Mouse (Mus musculus) heart, postnatal 0 days (tissue): ENCODE measurements at regions not wholly inside any gene's neighbourhood (a gene's known extent, or its start where the extent isn't known, plus 50 kb on each side); places are given as distances from the start of the nearest gene placed in this dataset.

Source experiments
- ATAC-seq: fragments of 200-750 bp; cut with Nextera tagmentation; 2 replicates; pipeline ENCODE4 v1.8.0; 2017; ENCODE audit warnings: low read depth, moderate number of reproducible peaks, moderate library complexity; ENCODE audit not compliant: insufficient read depth
- DNase-seq: peaks from one replicate; pipeline ENCODE4 v3.0.0-alpha.2; 2016; ENCODE audit warnings: low spot score
- H3K27ac ChIP-seq: fragments of 300-500 bp; sonication (generic); 2 replicates; pipeline ENCODE4 v1.5.1; 2014; ENCODE audit warnings: low read depth, mild to moderate bottlenecking
- H3K27me3 ChIP-seq: fragments of 300-500 bp; sonication (generic); 2 replicates; pipeline ENCODE4 v1.6.1; 2014; ENCODE audit warnings: low read length, mixed read lengths; ENCODE audit not compliant: control insufficient read depth, insufficient read depth
- H3K36me3 ChIP-seq: fragments of 300-500 bp; sonication (generic); replicated peaks from 2 replicates; pipeline ENCODE4 v1.6.1; 2014; ENCODE audit warnings: low read length, mixed read lengths; ENCODE audit not compliant: control insufficient read depth, insufficient read depth
- H3K4me1 ChIP-seq: fragments of 300-500 bp; sonication (generic); 2 replicates; pipeline ENCODE4 v1.6.1; 2014; ENCODE audit warnings: antibody characterized with exemption; ENCODE audit not compliant: control insufficient read depth, insufficient read depth
- H3K4me2 ChIP-seq: fragments of 300-500 bp; sonication (generic); 2 replicates; pipeline ENCODE4 v1.6.1; 2014; ENCODE audit warnings: low read depth, mild to moderate bottlenecking, low read length, moderate library complexity
- H3K4me3 ChIP-seq: fragments of 300-500 bp; sonication (generic); 2 replicates; pipeline ENCODE4 v1.5.1; 2014; ENCODE audit warnings: low read depth, low read length
- H3K9ac ChIP-seq: fragments of 300-500 bp; sonication (generic); replicated peaks from 2 replicates; pipeline ENCODE4 v1.6.1; 2014; ENCODE audit warnings: low read depth, low read length, mixed read lengths
- H3K9me3 ChIP-seq: fragments of 300-500 bp; sonication (generic); replicated peaks from 2 replicates; pipeline ENCODE4 v1.6.1; 2016; ENCODE audit warnings: low read length; ENCODE audit not compliant: control insufficient read depth
- CTCF ChIP-seq: IDR thresholded peaks from 2 replicates; pipeline ENCODE4 v1.5.1; 2016; ENCODE audit warnings: antibody characterized with exemption, control low read depth, low read depth
- EP300 ChIP-seq: IDR thresholded peaks from 2 replicates; pipeline ENCODE4 v1.6.1; 2016; ENCODE audit warnings: antibody characterized with exemption, low read depth
- WGBS: fragments of 180-500 bp; shearing (Covaris S2); extraction: QIAGEN DNeasy Blood & Tissue Kit; methylation state at CpG from one replicate; pipeline ENCODE4 v1.1.7; 2014; 5-methylcytosine and 5-hydroxymethylcytosine counted together

DNA sequence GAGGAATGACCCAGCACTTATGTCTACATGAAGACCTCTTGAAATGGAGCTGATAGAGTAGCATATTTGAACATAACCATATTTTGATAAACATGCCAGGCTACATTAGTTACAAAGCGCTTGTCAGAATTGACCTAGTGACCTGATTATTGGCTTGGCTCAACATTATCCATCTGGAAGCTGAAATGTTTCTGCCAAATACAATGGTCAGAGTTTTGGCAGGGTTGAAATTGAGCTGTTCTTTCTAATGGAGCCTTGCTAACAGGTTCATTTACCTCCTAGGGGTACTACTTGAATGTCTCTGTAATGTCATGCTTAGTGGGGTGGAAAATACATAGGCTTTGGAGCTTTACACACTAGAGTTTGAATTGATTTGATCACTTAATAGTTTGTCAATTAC lies 1163.5 kb downstream of the Cdh11 start:
- no peak overlapping the region for H3K4me3 ChIP-seq
- ATAC-seq (no peak), DNase-seq (no peak)
- no peaks in the 10 kb centered on the region for H3K36me3 ChIP-seq
- H3K9ac ChIP-seq, result no peak overlapping the region
- 47% methylated on average over 1 of the region's 1 CpGs for WGBS
- H3K27me3 ChIP-seq, result no peaks in the 10 kb centered on the region
- no peaks in the 10 kb centered on the region for H3K9me3 ChIP-seq
- H3K4me2 ChIP-seq, result no peak overlapping the region
- H3K4me1 ChIP-seq, result no peaks in the 10 kb centered on the region
- no peak overlapping the region for H3K27ac ChIP-seq
- TF ChIP-seq CTCF (no peak), EP300 (no peak)

GRCm38 (mm10) chr8:101591115-101591514 lies 1194.3 kb downstream of the Cdh11 start:
- Histone ChIP-seq H3K4me2 (no peak overlapping the region), H3K9ac (no peak overlapping the region), H3K9me3 (no peaks in the 10 kb centered on the region), H3K4me3 (no peak overlapping the region), H3K36me3 (no peaks in the 10 kb centered on the region), H3K27ac (no peak overlapping the region), H3K27me3 (no peaks in the 10 kb centered on the region), H3K4me1 (no peaks in the 10 kb centered on the region)
- no peak for TF ChIP-seq EP300
- TF ChIP-seq CTCF, result no peak
- ATAC-seq (no peak), DNase-seq (no peak)

- 77% methylated on average over 3 of the region's 3 CpGs for WGBS
- H3K9ac ChIP-seq, result no peak overlapping the region
- TF ChIP-seq CTCF, result no peak
- no peak for TF ChIP-seq EP300
- no peak overlapping the region for H3K4me2 ChIP-seq
- ATAC-seq, result no peak
- H3K9me3 ChIP-seq, result no peaks in the 10 kb centered on the region
- no peaks in the 10 kb centered on the region for H3K4me1 ChIP-seq
- H3K36me3 ChIP-seq, result no peaks in the 10 kb centered on the region
- no peaks in the 10 kb centered on the region for H3K27me3 ChIP-seq
- H3K4me3 ChIP-seq, result no peak overlapping the region
- H3K27ac ChIP-seq, result no peak overlapping the region
- no peak for DNase-seq
Observed at GRCm38 (mm10) chr8:101590639-101591038, 1194.8 kb downstream of the Cdh11 start.

GRCm38 (mm10) chr8:101564447-101564846 lies 1221.0 kb downstream of the Cdh11 start:
- H3K9me3 ChIP-seq, result no peaks in the 10 kb centered on the region
- H3K4me1 ChIP-seq, result no peaks in the 10 kb centered on the region
- no peaks in the 10 kb centered on the region for H3K36me3 ChIP-seq
- TF ChIP-seq EP300 (no peak), CTCF (no peak)
- WGBS, result 82% methylated on average over 5 of the region's 5 CpGs
- ATAC-seq (no peak), DNase-seq (no peak)
- no peak overlapping the region for H3K4me2 ChIP-seq
- H3K27me3 ChIP-seq, result no peaks in the 10 kb centered on the region
- no peak overlapping the region for H3K4me3 ChIP-seq
- H3K27ac ChIP-seq, result no peak overlapping the region
- no peak overlapping the region for H3K9ac ChIP-seq

DNA sequence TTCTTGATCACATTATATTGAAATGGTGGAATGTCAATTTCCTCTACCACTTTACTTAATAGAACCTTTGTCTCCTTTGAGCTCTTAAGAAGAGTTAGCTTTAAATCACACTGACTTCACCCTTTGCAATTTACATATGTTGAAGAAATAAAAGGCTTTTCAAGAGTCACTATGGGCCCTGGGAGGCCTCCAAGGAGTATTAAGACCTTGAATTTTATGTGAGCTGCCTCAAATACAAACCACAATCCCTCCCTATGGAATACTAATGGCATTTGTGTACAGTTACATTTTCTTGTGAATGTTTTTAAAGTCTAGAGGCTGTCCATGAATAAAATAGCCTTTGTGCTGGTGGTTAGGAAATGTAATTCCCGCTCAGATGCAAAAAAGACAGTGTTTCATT lies 1262.7 kb downstream of the Cdh11 start:
- DNase-seq, result no peak
- H3K27me3 ChIP-seq, result no peaks in the 10 kb centered on the region
- H3K4me1 ChIP-seq, result no peaks in the 10 kb centered on the region
- no peak for TF ChIP-seq EP300
- no peak for TF ChIP-seq CTCF
- no peak overlapping the region for H3K9ac ChIP-seq
- no peaks in the 10 kb centered on the region for H3K36me3 ChIP-seq
- 49% methylated on average over 1 of the region's 1 CpGs for WGBS
- no peaks in the 10 kb centered on the region for H3K9me3 ChIP-seq
- no peak for ATAC-seq
- H3K4me2 ChIP-seq, result no peak overlapping the region
- no peak overlapping the region for H3K27ac ChIP-seq
- no peak overlapping the region for H3K4me3 ChIP-seq

GRCm38 (mm10) chr8:101478554-101479314 lies 1306.7 kb downstream of the Cdh11 start:
- Histone ChIP-seq H3K36me3 (no peaks in the 10 kb centered on the region), H3K4me3 (no peak overlapping the region), H3K4me1 (no peaks in the 10 kb centered on the region), H3K4me2 (no peak overlapping the region), H3K27me3 (no peaks in the 10 kb centered on the region), H3K27ac (no peak overlapping the region), H3K9me3 (no peaks in the 10 kb centered on the region), H3K9ac (no peak overlapping the region)
- no peak for TF ChIP-seq CTCF
- no peak for TF ChIP-seq EP300
- 61% methylated on average over 2 of the region's 2 CpGs for WGBS
- DNase-seq (no peak), ATAC-seq (no peak)
